Mouse (Mus musculus) natural killer cell, adult 2 months (primary cell): ENCODE results near the gene Serpinh1.

ENCODE experiments used
- DNase-seq, 2 experiments: peaks; one replicate each; pipeline ENCODE4 v3.0.0; 2022; ENCODE audit warnings: low spot score in 2 of 2

The Serpinh1 gene

GRCm38 (mm10) chr7:99352526-99353400, at the start of gene Serpinh1:
Serpinh1 (minus strand) TSS chr7:99353239.
- DNase-seq = no peak

DNA sequence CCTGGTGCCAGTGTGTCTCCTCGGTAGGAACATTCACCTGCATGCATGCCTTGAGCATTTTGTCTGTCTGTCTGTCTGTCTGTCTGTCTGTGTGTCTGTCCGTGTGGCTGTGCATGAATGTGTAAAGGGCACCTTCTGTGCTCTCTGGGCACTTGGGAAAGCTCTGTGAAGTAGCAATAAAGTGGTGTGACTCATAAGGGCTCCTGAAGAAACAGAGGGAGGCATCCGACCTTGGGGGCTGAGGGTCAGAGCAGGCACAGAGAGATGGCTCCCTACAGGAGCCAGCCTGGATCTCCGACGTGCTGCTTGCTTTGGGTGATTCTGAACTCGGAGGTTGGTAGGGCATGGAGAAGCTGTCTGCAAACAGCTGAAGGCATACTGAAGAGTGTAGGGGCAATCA, 49.4 kb upstream of the Serpinh1 start:
- DNase-seq = no peak

- DNase-seq = no peak
Measured at GRCm38 (mm10) chr7:99401373-99401772, 48.3 kb upstream of the Serpinh1 start.

DNA sequence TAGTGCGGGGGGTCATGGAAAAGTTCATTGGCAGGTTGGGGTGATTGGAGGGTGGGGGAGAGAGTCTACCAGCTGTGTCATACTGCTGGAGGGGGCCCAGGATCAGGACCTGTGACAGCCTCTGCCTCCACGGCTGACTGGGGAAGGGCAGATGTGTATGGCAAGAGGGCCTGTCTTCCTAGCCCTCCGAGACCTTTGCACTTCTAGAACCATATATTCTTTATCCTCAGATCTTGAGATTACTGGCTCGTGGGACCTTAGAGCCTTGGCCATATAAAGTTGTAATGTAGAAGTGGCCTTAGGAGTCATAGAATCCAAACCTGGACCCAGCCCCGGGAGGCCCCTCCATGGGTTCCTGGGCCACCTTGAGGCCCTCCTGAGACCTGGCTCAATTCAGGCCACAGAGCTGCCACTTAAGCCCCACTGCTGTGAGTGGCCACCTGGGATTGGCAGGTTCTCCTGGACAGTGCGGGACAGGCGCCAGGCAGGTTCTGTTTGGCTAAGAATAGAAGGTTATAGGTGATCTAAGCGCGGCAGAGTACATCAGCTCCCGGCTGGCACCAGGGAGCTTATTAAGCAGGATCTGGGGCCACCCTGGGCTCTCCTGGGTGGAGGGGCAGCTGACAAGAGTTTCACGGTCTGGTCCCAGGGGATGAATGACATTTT, 44.1 kb upstream of the Serpinh1 start:
- no peak for DNase-seq

DNA sequence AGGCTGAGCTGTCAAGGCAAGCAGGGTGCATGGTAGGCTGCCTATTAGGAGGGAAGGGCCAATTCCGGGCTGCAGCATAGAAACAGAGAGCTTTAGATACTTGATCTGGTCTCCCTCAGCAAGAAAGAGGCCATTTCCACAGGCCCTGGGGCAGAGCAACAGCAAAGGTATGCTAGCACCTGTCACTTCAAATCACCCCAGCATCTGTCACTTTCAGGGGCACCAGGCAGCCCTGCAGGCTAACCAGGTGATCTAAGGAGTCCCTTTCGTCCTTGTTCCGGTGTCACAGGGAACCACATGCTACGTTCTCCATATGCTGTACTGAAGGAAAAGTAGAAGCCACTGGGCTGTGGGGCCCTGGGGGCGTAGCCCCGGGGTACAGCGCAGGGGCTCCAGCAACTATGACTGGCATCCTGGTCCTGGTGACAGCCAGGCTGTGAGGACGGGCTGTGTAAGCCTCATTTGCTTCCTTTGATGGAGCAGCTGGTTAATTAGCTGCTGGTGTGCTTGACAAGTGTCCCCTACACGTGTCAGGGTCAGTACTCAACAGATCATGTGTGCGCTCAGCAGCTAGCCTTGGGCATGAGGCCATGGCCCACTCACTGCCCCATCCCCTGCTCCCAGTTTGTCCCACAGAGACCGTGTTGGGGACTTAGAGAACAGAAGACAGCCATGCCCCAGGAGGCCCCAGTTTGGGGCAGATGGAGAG, 43.0 kb upstream of the Serpinh1 start:
- DNase-seq = no peak

DNA sequence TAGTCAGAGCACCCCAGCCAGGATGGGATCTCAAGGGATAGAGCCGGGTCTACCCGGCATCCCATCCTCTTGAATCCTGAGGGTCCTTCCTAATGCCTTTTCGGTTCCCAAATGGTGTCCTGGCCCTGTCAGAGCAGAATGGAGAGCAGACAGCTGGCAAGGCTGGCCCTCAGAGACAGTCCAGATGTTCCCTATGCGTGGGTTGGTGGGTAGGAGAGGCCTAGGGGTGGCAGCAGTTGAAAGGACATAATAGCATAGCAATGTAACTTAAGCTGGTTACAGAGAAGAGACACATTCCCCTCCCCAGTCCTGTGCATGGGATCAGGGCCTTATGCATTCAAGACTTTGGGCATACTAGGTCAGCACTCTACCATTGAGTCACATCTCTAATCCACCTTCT, 42.3 kb upstream of the Serpinh1 start:
- no peak for DNase-seq

DNA sequence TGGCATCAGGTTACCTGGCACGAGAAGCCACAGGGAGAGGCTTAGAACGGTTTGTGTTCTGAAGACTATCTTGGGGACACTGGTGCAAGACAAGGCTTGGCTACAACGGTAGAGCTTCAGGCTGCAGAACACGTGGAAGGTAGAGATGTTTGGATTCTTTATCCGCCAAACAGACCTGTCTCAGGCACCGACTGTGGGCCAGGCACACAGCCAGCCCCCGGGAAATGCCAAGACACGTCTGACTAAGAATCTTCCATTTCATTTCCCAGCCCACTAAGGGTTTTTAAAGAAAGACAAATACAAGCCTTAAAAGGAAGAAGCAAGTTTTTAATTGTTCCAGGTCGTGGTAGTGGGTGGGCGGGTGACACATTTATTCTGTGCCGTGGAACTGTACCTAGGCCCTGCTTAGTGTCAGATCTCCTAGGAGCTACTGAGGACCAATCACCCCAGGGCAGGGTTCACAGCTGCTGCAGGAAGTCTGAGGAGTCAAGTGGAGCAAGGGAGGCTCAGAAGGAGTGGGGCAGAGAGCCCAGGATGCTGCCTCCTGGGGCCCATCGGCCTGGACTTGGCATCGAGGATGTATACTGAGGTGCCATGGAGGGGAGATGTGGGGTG, 40.8 kb upstream of the Serpinh1 start:
- DNase-seq = no peak

DNA sequence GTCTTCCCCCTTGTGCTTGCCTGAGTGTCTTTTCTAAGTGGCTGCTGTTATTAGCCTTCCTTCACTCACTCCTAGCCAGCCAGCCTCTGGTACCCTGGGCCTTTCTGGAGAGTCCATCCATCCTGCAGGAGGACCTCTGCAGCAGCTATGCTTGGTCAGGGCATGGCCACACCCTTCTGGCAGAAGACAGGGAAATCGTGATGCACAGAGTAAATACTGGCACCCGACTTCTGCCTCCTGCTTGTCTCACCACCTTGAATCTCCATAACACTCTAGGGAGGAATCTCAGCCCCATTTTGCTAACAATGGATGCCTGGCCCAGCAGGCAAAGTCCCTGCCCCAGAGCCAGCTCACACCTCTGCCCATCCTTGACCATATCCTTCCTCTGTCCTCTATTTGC, 39.7 kb upstream of the Serpinh1 start:
- DNase-seq = peak in 1 of 2 experiments; percentile 18

- no peak for DNase-seq
Measured at GRCm38 (mm10) chr7:99390559-99390958, 37.5 kb upstream of the Serpinh1 start.

- no peak for DNase-seq
Measured at GRCm38 (mm10) chr7:99387356-99387755, 34.3 kb upstream of the Serpinh1 start.

DNA sequence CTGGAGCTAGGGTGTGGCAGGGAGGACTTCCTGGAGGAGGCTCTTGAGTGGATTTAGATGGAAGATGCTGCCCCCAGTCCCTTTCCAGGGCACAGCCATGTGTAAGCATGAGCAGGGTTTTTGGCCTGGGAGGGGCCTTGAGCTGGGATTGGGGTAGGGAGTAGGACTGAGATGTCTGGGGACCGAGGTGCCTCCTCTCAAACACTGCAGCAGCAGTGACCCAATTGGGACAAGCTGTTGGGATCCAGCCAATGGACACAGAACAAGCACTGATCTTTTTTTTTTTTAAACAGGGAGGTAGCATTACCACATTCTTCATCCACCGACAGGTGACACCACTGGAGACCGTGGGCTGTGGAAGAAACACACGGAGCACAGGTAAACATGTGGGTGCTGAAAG, 33.8 kb upstream of the Serpinh1 start:
- no peak for DNase-seq

DNA sequence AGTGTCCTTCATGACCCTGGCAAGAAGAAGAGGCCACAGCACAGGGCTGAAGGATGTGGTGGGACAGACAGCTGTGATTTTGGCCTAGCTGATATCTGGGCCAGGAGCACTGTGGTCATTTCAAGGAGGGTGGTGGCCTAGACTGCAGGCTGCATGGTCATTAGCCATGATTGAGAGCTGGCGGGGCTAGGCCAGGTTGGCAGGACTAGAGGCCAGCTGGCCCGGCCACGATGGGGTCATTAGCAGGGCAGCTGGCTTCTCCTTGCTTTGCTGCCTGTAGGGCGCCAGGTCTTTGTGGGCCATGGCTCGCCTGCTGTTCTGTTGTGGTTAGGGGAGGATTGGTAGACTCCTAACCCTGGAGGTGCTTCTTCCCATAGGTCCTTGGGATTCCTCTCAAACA, 33.0 kb upstream of the Serpinh1 start:
- no peak for DNase-seq

- DNase-seq = no peak
Measured at GRCm38 (mm10) chr7:99384101-99384611, 31.1 kb upstream of the Serpinh1 start.

- no peak for DNase-seq
Measured at GRCm38 (mm10) chr7:99383246-99383645, 30.2 kb upstream of the Serpinh1 start.

GRCm38 (mm10) chr7:99382088-99383000, 29.3 kb upstream of the Serpinh1 start:
- no peak for DNase-seq

- peak; percentile 98 to 99 for DNase-seq
Measured at GRCm38 (mm10) chr7:99381214-99382087, 28.4 kb upstream of the Serpinh1 start, which contains the start of gene Gdpd5. Gdpd5 (plus strand) TSS chr7:99381414.

GRCm38 (mm10) chr7:99380491-99381213, 27.6 kb upstream of the Serpinh1 start:
- DNase-seq = peak in 1 of 2 experiments; percentile 13

DNA sequence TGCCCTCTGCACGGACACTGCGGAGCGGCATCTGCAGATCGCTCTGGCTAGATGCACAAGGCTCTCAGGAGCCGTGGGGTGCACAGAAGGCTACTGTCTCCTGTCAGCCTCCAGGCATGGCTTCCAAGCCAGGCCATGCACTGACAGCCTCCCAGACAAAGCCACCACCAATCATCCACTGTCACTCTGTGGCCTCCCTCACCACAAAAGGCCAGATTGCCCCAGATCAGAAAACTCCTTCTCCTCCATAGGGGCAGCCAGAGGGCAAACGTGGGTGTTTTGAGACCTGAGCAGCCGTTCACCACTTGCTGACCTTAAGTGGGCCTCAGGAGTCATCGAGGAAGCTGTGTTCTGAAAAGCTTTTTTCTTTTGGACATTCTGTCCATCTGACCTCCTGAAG, 25.8 kb upstream of the Serpinh1 start:
- no peak for DNase-seq

GRCm38 (mm10) chr7:99375455-99375854, 22.4 kb upstream of the Serpinh1 start:
- peak; percentile 79 to 85 for DNase-seq
